Mouse (Mus musculus) stomach, embryonic 16.5 days (tissue): ENCODE data around the gene Cntnap3. TPM values are rescaled to one million over a fixed set of nuclear protein-coding genes. Genes with fewer than 3 reads are reported as not detected.

ENCODE experiments used
- polyA plus RNA-seq: library from polyadenylated mRNA; unstranded; fragments of >200 nt; fragmentation: Nextera tagmentation; extraction: Ambion mirVana; gene quantifications from 2 replicates; pipeline ENCODE4 v1.2.1, GENCODE M21; 2015

The Cntnap3 gene
- polyA plus RNA-seq, 1 experiment from 2014 or later, result 0.74 TPM

Other genes starting within 250 kb of the Cntnap3 start
- gene Spata31, start 13.5 kb upstream of the Cntnap3 start, polyA plus RNA-seq, result not detected in 2 replicates
- not detected in 2 replicates for gene Spata31d1c, start 129.1 kb upstream of the Cntnap3 start, polyA plus RNA-seq
- not detected in 2 replicates for gene Prss47, start 148.8 kb upstream of the Cntnap3 start, polyA plus RNA-seq
- gene Mfsd14b, start 209.0 kb upstream of the Cntnap3 start, polyA plus RNA-seq, result 49.1 and 51.7 TPM in 2 replicates
- not detected in 2 replicates for gene Olfr465-ps1, start 234.1 kb upstream of the Cntnap3 start, polyA plus RNA-seq
- gene Olfr466, start 246.3 kb upstream of the Cntnap3 start, polyA plus RNA-seq, result not detected in 2 replicates